Mouse (Mus musculus) liver, embryonic 14.5 days (tissue): ENCODE results near the gene Tbccd1.

Source experiments
- CTCF ChIP-seq: IDR thresholded peaks from 2 replicates; pipeline ENCODE4 v1.5.1; 2016; ENCODE audit warnings: antibody characterized with exemption, low read depth, control low read depth
- EP300 ChIP-seq: IDR thresholded peaks from 2 replicates; pipeline ENCODE4 v1.6.1; 2016; ENCODE audit warnings: antibody characterized with exemption, low read depth

GRCm38 (mm10) chr16:22844834-22845233, 12.6 kb downstream of the Tbccd1 start:
- TF ChIP-seq CTCF (no peak), EP300 (no peak)
